In the genomic region with DNA sequence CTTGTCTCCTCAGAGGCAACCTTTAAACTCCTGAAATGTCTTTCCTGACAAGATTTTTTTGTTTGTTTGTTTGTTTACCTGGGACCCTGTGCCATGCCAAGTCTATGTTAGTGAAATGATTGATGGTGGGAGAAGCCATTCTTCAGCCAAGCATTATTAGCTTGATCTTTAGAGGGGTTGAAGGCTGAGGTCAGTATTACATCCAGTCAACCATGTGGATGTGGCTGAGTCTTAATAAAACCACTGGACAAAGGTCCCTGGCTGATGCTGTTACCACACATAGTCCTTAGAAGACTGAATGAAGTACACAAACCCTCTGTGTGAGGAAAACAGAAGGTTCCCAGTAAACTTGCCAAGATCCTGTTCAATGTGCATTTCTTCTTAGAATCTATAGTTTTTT, we compare ENCODE assay signal across 17 mouse cellular contexts.
"Had no signal": no experiment of that assay in that cellular context is flagged by ENCODE, and none has a peak within 500 bp of the region (broad histone marks: within the 10 kb centered on the region; RNA-seq: fewer than 3 reads in every experiment).

No protein-coding gene starts in this region.

- DNase-seq: lung, adult 18-20 months; lung, embryonic 14.5 days; lung, postnatal 10 days; lung, postnatal 36 days; retina, postnatal 1 day; right cerebral cortex, adult 18-20 months; right cerebral cortex, postnatal 25 days; right cerebral cortex, postnatal 4 days; spleen, adult 18-20 months; thymus, adult 18-20 months; thymus, postnatal 14 days; thymus, postnatal 36 days had no signal

- H3K36me3 ChIP-seq: midbrain, embryonic 13.5 days; midbrain, embryonic 15.5 days; neural tube, embryonic 12.5 days had no signal

- H3K27ac ChIP-seq: macrophage; midbrain, embryonic 13.5 days; midbrain, embryonic 15.5 days; neural tube, embryonic 12.5 days had no signal

- H3K4me3 ChIP-seq: megakaryocyte, embryonic 14.5 days; midbrain, embryonic 13.5 days; midbrain, embryonic 15.5 days; neural tube, embryonic 12.5 days had no signal

- H3K27me3 ChIP-seq: megakaryocyte, embryonic 14.5 days; midbrain, embryonic 13.5 days; midbrain, embryonic 15.5 days; neural tube, embryonic 12.5 days had no signal

- H3K4me1 ChIP-seq: megakaryocyte, embryonic 14.5 days; midbrain, embryonic 13.5 days; midbrain, embryonic 15.5 days; neural tube, embryonic 12.5 days had no signal
